Mouse (Mus musculus) lung, embryonic 14.5 days (tissue): ENCODE measurements at regions not wholly inside any gene's neighbourhood (a gene's known extent, or its start where the extent isn't known, plus 50 kb on each side); places are given as distances from the start of the nearest gene placed in this dataset.

Source experiments
- ATAC-seq: fragments of 200-750 bp; cut with Nextera tagmentation; 2 replicates; pipeline ENCODE4 v1.8.0; 2017; ENCODE audit warnings: mild to moderate bottlenecking, moderate TSS enrichment, moderate library complexity; ENCODE audit not compliant: insufficient read depth
- DNase-seq: peaks from one replicate; pipeline ENCODE4 v3.0.0-alpha.2; 2015
- H3K27ac ChIP-seq: fragments of 300-500 bp; sonication (generic); 2 replicates; pipeline ENCODE4 v1.5.1; 2014; ENCODE audit warnings: low read depth, mild to moderate bottlenecking, moderate library complexity
- H3K27me3 ChIP-seq: fragments of 300-500 bp; sonication (generic); 2 replicates; pipeline ENCODE4 v1.6.1; 2014; ENCODE audit warnings: low read length, control low read depth; ENCODE audit not compliant: insufficient read depth
- H3K36me3 ChIP-seq: fragments of 300-500 bp; sonication (generic); 2 replicates; pipeline ENCODE4 v1.6.1; 2014; ENCODE audit warnings: control low read depth; ENCODE audit not compliant: insufficient read depth
- H3K4me1 ChIP-seq: fragments of 300-500 bp; sonication (generic); 2 replicates; pipeline ENCODE4 v1.6.1; 2014; ENCODE audit warnings: antibody characterized with exemption, control low read depth; ENCODE audit not compliant: insufficient read depth
- H3K4me2 ChIP-seq: fragments of 300-500 bp; sonication (generic); 2 replicates; pipeline ENCODE4 v1.6.1; 2014; ENCODE audit warnings: mild to moderate bottlenecking
- H3K4me3 ChIP-seq: fragments of 300-500 bp; sonication (generic); 2 replicates; pipeline ENCODE4 v1.5.1; 2014; ENCODE audit warnings: low read depth, low read length
- H3K9ac ChIP-seq: fragments of 300-500 bp; sonication (generic); 2 replicates; pipeline ENCODE4 v1.6.1; 2014
- H3K9me3 ChIP-seq: fragments of 300-500 bp; sonication (generic); 2 replicates; pipeline ENCODE4 v1.6.1; 2016; ENCODE audit warnings: low read depth, low read length, control low read depth
- CTCF ChIP-seq: IDR thresholded peaks from 2 replicates; pipeline ENCODE4 v1.5.1; 2016; ENCODE audit warnings: antibody characterized with exemption, low read depth
- WGBS: fragments of 180-500 bp; shearing (Covaris S2); extraction: QIAGEN DNeasy Blood & Tissue Kit; methylation state at CpG from one replicate; pipeline ENCODE4 v1.1.7; 2014; 5-methylcytosine and 5-hydroxymethylcytosine counted together

GRCm38 (mm10) chr13:15227641-15228040 is 235.4 kb upstream of the Gli3 start:
- no peak for TF ChIP-seq CTCF
- no peak overlapping the region for H3K4me2 ChIP-seq
- no peak overlapping the region for H3K27ac ChIP-seq
- no peak overlapping the region for H3K4me3 ChIP-seq
- H3K9me3 ChIP-seq, result no peaks in the 10 kb centered on the region
- no peaks in the 10 kb centered on the region for H3K4me1 ChIP-seq
- ATAC-seq, result no peak
- 38% methylated on average over 1 of the region's 1 CpGs for WGBS
- H3K27me3 ChIP-seq, result no peaks in the 10 kb centered on the region
- no peak overlapping the region for H3K9ac ChIP-seq
- H3K36me3 ChIP-seq, result no peaks in the 10 kb centered on the region
- no peak for DNase-seq
